Mouse (Mus musculus) urinary bladder, postnatal 36 days (tissue): ENCODE measurements around the gene Pnpla2.
A peak's percentile ranks its signal among the peaks of the same experiment; 100 is the strongest.

Experiments used
- DNase-seq, 2 experiments: peaks; one replicate each; pipeline ENCODE4 v3.0.0; 2022; ENCODE audit warnings: low spot score in 2 of 2, mixed read lengths in 1 of 2

The Pnpla2 gene

DNA sequence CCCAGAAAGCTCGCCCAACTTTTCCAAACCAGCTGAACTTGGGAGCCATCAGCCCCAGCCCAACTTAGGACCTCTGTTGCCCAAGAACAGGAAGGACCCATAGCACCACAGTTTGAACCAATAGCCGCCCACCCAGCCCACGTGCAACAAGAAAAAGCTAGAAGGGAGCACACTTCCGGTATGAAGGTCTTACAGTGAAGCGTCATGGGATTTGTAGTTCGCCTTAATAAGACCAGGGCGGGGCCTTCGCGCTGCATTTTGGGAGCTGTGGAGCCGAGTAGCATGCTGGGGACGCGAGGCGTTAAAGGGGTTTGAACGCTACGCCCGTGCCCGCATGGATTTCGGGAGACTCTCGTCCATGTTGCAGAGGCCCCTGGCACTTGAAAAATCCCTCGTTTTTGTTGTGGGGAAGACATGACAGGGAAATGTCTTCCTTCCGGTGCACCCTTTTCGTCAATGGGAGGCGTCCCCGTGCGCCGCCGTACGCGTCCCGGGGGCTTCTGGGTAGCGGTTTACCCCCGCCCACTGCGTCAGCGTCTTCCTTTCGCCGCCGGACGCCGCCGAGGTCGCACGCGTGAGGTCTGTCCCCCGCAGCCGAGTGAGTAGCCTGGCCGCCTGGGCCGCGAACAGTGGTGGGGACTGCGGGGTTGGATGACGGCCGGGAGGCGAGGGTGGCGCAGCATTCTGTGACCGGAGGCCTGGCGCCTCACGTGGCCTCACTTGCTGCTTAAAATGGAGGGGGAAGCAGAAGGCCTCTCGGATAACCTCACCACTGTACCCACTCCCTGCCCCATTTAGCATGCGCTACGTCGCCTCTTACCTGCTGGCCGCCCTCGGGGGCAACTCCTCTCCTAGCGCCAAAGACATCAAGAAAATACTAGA, 7.6 kb upstream of the Pnpla2 start, which contains the start of gene Rplp2:
Gene Rplp2 (plus strand): TSS at position 261 of the 882 bp plus-strand sequence.
- DNase-seq: peak; percentile 90 to 94

DNA sequence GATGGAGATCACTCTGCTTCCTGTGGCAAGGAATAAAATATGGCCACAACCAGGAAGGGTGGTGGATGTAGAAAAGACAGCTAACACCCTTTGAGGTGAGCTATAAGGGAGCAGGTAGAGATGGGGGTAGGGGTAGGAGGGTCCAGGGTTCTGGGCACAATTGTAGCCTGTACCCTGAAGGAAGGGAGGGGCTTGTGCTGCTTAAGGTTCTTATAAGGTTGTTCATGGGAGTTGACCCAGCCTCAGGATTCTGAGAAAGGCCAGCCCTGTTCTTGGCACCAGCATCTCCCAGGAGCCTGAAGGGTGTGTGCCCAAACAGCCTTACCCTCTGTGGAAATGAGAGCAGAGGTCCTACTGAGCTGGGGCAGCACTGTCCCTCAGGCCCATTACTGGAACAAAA, 3.1 kb upstream of the Pnpla2 start:
- DNase-seq: no peak

DNA sequence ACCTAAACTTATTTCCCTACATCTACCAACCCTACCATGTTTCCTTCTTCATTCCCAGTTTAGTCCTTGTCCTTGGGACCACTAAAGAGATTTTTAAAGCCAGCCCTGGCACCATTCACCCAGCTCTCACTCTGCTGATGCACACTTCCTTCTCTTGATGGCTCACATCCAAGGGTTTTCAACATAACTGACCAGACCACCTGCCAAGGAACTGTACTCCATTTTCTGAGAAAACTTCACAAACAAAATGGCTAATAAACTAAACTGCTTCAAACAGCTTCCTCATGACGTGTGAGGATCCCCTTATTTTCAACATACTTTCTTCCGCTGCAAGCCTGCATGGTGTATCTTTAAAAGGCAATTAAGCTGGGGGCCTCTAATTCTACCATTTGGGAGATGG, 1.4 kb upstream of the Pnpla2 start:
- DNase-seq: no peak

DNA sequence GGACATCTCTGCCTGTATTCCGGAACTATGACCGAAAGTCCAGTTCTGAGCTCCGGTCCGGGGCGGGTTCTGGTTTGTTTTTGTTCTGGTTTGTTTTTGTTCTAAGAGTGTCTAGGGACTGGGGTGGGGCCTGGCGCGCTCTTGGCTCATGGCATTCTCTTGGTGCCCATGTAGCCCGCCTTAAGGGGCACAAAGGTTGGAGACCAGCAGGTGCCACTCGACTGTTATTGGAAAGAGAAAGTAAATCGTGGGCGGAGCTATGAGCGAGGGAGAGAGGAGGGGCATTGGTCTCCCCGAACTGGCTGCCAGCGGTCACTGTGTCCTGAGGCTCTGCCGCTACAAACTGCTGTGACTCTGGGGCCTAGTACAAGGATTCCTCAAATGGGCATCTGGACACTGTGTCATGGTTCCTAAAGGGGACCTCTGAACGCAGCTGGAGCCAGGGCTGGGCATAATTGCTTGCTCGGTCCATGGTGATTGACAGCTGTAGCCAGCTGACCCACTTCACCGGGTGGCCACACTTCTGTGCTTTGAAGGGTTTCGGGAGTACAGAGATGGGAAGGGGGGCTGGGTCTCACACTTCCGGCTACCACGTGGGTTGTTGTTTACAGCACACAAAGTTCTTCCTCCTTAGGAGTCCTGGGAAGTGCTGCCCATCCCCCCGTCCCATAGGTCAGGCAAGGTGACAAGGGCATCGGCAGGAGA, 764 bp downstream of the Pnpla2 start:
- peak in 1 of 2 experiments; percentile 82 for DNase-seq

DNA sequence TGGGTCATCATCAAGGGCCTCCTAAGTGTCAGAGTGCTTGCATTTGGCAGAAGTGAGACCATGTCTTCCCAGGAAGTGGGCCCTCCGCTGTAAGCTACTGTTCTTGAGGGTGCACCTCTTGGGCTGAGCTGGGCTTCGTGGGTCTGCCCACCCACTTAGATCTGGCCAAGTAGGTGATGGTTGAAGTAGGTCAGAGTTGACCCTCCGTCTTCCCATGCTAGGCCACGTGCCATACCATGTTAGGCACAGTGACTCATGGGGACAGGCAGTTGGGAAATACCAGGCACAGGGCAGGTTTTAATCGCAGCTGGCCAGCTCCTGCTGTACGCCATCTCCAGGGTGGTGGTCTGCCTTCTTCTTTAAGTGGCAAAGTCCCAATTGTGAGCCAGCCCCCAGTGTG, 1.7 kb downstream of the Pnpla2 start:
- DNase-seq: peak in 1 of 2 experiments; percentile 78

DNA sequence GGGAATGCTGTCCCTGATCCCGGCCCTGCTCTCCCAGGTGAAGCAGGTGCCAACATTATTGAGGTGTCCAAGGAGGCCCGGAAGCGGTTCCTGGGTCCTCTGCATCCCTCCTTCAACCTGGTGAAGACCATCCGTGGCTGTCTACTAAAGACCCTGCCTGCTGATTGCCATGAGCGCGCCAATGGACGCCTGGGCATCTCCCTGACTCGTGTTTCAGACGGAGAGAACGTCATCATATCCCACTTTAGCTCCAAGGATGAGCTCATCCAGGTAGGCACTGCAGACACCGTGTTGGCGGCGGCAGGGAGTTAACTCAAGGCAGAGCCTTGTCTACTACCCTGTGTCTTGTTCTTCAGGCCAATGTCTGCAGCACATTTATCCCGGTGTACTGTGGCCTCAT, 2.2 kb downstream of the Pnpla2 start:
- DNase-seq: no peak

DNA sequence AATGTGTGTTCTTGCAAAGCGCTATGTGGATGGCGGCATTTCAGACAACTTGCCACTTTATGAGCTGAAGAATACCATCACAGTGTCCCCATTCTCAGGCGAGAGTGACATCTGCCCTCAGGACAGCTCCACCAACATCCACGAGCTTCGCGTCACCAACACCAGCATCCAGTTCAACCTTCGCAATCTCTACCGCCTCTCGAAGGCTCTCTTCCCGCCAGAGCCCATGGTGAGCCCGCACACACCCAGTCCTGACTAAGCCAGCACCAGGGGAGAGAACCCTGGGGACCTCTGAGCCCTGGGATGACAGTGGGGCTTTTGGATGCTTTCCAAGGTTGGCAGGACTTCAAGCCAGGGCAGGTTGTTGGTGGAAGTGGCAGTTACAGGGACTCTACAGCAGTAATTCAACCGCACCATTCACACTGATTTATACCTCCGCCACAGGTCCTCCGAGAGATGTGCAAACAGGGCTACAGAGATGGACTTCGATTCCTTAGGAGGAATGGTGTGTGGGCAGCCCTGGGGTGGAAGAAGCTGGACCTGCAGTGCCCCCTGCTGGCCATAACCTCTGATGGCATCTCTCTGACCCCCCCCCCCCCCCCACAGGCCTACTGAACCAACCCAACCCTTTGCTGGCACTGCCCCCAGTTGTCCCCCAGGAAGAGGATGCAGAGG, 3.1 kb downstream of the Pnpla2 start:
- no peak for DNase-seq

DNA sequence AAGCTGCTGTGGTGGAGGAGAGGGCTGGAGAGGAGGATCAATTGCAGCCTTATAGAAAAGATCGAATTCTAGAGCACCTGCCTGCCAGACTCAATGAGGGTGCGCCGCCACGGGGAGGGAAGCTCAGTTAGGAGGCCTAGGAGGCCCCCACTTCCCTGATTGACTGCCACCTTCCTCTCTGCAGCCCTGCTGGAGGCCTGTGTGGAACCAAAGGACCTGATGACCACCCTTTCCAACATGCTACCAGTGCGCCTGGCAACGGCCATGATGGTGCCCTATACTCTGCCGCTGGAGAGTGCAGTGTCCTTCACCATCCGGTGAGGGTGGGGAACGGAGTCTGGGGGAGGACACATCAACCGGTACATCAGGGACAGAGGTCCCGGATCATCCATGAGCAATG, 3.7 kb downstream of the Pnpla2 start:
- no peak for DNase-seq

DNA sequence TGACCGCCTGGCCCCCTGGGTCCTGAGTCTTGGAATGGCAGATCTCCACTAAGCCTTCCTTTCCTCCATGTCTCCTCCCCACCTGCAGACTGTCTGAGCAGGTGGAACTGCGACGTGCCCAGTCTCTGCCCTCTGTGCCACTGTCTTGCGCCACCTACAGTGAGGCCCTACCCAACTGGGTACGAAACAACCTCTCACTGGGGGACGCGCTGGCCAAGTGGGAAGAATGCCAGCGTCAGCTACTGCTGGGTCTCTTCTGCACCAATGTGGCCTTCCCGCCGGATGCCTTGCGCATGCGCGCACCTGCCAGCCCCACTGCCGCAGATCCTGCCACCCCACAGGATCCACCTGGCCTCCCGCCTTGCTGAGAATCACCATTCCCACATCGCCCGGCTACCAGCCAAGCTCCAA, 4.3 kb downstream of the Pnpla2 start:
- no peak for DNase-seq

DNA sequence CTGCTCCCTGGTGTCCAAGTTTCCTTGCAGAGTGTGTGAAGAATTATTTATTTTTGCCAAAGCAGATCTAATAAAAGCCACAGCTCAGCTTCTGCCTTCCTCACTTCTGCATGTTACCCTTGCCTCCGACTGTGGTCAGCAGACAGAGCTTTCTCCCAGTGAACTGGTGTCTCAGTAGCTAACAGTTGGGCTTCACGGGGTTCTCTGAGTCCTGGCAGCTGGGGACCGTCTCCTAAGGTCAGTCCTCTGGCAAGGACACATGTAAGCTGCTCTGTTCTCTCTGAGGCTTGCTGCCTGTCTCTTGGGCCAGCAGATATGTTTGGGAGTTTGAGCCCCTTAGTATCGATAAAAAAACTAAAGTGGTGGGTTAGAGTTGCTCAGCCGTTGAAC, 5.0 kb downstream of the Pnpla2 start:
- DNase-seq: no peak

DNA sequence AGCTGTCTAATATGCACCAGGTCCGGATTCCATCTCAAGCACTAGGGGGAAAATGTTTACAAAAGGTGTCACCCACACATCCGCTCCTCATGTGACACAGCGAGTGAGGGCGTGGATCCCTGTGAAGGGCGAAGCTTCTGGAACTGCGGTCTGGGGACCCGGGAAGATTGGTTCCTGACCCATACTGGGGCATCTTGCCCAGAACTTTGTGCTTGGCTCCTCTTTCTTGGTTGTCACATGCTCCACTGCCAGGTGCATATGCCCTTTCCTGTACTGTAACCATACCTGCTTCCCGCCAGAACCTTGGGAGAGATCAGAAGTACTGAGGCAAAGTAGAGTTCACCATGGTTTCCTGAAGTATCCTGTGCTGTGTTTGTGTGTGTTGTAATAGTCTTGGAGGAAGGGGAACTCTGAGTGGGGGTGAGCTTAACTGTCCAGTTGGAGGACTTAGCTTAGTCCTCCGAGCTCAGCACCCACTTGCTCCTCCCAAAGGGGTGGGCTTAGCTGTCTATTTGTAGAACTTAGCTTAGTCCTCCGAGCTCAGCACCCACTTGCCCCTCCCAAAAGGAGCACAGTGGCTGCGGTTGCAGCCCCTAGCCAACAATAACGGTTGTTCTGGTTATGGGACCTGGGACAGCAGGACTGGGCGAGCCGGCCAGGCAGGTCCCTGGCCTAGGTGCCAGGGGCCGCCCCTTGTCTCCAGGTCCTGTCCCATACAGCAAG, 5.6 kb downstream of the Pnpla2 start, which contains the start of gene Cracr2b:
Gene Cracr2b (plus strand): TSS at position 704 of the 723 bp plus-strand sequence.
- peak in 1 of 2 experiments; percentile 44 for DNase-seq

DNA sequence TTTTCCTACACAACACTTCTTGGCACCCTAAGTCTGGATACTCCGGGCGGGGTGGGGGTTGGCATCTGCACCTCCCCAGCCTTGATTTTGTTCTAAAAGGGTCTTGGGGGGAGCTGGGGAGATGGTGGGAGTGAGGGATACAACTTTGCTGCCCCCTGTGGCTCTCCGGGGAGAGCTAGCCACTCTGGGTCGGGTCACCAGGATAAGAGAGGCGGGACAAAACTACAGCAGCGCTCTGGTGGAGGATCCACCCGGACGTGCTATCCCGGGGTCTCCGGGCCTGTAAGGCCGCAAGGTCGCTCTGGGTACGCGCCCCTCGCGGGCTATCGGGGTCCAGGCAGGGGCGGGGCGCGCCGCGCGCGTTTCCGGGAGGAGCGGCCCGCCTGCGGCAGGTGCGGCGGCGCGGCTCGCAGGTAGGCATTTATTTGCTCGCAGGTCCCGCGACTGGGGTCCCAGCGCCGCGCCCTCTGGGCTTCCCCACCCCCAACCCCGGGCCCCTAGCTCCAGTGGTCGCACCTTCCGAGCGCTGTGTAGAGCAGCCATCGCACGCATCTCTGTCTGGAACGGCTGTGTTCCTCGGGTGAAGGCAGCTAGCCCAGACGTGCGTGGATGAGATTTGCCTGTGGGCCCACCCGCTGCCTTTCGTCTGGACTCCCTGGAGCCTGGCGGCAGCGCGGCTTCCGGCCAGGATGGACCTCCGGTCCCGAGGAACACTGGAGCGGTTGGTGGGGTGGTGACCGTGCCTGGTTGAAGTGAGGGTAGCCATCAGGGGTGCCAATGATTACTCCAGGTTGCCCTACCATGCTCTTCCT, 6.7 kb downstream of the Pnpla2 start:
- DNase-seq: no peak

DNA sequence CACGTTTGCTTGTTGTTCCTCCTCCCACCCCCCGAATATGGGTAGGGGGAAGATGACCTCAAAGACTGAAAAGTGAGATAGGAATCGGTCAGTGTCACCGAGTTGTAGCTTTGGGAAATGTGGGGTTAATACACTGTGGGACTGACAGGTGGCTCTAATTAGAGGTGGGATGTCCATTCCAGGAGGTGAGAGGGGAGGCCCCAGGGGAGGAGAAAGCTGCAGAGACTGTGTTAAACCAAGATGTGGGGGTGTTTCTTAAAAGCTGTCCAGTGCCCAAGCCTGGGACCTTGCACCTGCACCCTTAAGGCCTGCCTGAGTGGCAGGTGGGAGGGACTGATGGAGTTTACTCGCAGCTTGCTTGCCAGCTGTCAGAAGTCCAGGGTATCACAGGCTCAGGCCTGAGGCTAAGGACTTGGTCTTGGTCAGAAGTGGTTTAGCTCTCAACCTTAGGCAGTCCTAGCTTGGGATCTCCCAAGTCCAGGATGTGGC, 7.4 kb downstream of the Pnpla2 start:
- no peak for DNase-seq

DNA sequence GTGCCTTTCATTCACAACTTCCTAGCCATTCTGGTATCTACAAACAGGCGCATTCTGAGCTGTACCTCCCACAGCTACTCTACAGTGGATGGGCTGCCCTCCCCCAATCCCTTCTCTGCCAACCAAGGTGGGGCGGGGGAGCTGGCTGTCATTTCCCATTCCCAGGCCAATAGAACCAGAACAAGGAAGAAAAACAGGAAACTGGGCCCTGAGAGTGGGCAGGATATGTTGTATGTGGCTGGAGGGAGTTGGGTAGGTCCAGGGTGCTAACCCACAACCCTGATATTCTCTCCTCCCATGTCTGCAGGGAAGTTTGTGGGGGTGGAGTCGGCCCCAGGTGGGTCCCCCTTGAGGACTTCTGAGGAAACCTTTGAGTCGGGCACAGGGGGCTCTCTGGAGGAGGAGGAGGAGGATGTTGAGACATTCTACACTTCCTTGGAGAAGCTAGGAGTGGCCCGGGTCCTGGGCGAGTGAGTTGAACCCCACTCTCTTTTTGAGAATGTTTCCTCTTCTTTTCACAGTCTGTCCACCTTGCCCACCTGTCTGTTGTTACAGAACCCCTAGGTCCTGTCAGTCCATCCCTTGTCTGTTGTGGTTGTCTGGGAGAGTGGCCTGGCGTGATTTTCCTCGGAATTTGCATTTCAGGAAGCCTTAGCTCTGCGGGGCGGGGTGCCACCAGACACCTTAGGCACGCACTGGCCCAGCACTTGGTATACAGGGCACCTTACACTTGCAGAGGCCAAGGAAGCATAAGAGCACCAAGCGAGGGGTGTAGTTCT, 9.0 kb downstream of the Pnpla2 start:
- no peak for DNase-seq

DNA sequence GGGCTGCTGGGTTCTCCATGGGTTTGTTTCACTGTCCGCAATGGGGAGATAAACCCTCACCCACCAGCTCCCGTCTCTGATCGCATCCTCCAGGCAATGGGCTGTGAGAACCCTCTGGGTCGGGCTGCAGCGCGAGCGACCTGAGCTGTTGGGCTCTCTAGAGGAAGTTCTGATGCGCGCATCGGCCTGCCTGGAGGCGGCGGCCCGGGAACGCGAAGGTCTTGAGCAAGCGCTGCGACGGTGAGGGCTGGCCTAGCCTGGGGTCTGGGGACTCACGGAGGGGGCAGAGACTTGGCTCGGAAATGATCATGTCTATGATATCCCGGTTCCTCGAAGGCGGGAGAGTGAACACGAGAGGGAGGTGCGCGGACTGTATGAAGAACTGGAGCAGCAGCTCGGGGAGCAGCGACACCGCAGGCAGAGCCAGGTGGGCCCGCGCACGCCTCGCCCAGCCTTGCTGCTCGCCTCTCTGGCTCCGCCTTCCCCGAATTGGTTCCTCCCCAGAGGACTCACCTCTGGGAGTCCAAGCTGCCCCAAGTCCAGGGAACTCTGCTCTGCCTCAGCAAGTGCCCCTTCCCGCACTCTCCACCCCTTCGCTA, 9.7 kb downstream of the Pnpla2 start:
- no peak for DNase-seq

DNA sequence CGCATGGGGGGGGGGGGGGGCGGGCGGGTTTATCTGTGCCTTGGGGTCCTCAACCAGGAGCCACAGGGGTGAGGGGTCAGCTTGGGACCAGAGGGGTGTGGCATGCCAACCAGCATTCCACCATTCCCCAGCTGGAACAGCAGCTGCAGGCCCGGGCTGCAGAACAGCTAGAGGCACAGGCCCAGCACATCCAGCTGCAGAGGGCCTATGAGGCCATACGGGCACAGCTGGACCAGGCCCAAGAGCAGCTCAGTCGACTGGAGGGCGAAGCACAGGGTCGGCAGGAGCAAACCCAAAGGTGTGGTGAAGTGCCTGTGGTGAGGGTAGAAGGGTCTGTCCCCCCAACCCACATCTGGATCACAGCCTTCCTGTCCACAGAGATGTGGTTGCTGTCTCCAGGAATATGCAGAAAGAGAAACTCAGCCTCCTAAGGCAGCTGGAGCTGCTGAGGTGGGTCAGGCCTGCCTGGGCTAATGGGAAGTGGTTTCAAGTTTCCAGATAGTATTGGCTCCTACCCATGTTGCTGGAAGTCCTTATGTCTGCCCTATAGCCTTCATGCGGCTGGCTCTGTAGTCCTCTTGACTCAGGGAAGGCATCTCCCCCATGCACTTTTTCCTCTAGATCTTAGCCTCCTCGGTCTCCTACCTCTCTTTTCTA, 10.5 kb downstream of the Pnpla2 start:
- no peak for DNase-seq

DNA sequence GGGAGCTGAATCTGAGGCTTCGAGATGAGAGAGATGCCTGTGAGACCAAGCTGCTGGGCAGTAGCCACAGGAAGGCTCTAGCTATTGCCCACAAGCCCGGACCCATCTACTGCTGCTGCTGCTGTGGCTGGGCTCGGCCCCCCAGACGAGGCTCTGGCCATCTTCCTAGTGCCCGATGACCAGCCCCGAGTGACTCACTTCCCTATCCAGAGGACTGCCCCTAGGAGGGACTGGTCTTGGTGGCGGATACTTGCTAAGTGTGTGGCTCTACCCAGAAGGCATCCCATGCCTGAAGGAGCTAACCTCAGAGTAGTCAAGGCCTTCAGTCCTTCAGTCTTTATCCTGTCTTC, 11.0 kb downstream of the Pnpla2 start:
- no peak for DNase-seq

DNA sequence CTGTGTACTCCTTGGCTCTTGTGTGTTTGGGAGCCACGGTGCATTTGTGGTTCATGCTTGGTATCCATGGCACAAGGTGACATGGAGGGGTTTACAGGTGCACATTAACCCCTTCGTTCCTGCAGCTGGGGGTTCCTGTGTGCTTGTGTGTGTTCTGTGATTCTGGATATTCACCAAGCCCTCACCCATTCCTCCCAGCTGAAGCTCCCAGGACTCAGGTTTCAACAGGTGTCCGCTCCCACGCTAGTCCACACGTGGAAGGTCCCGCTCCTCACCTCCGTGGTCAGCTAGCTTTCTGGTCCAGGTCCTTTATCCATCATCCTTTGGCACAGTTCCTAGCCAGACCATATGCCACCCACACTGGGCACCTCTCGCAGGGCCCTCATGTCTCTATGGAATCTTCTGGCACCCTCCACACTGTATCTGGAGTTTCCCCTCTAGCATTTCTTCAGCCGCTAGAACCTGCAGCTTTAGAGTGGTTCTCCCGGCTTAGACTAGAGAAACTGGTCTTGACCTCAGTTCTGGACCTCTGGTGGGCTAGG, 11.7 kb downstream of the Pnpla2 start:
- DNase-seq: no peak
